Mouse (Mus musculus) embryonic facial prominence, embryonic 12.5 days (tissue): Measurements from ENCODE around the gene Prkn. TPM values are rescaled to one million over a fixed set of nuclear protein-coding genes. Genes with fewer than 3 reads are reported as not detected.

Source experiments
- ATAC-seq: fragments of 200-750 bp; cut with Nextera tagmentation; 2 replicates; pipeline ENCODE4 v1.8.0; 2017; ENCODE audit not compliant: insufficient number of reproducible peaks, insufficient read depth, low FRiP score, low TSS enrichment
- H3K27ac ChIP-seq: fragments of 300-500 bp; sonication (generic); 2 replicates; pipeline ENCODE4 v1.5.1; 2016; ENCODE audit warnings: mild to moderate bottlenecking
- H3K27me3 ChIP-seq: fragments of 300-500 bp; sonication (generic); 2 replicates; pipeline ENCODE4 v1.6.1; 2016; ENCODE audit warnings: mild to moderate bottlenecking, moderate library complexity
- H3K36me3 ChIP-seq: fragments of 300-500 bp; sonication (generic); 2 replicates; pipeline ENCODE4 v1.6.1; 2016; ENCODE audit warnings: mild to moderate bottlenecking
- H3K4me1 ChIP-seq: fragments of 300-500 bp; sonication (generic); 2 replicates; pipeline ENCODE4 v1.6.1; 2016
- H3K4me2 ChIP-seq: fragments of 300-500 bp; sonication (generic); replicated peaks from 2 replicates; pipeline ENCODE4 v1.6.1; 2016; ENCODE audit warnings: mild to moderate bottlenecking, moderate library complexity
- H3K4me3 ChIP-seq: fragments of 300-500 bp; sonication (generic); 2 replicates; pipeline ENCODE4 v1.5.1; 2016; ENCODE audit warnings: mild to moderate bottlenecking
- H3K9ac ChIP-seq: fragments of 300-500 bp; sonication (generic); 2 replicates; pipeline ENCODE4 v1.6.1; 2016; ENCODE audit warnings: mild to moderate bottlenecking, moderate library complexity
- H3K9me3 ChIP-seq: fragments of 300-500 bp; sonication (generic); 2 replicates; pipeline ENCODE4 v1.6.1; 2016; ENCODE audit warnings: mild to moderate bottlenecking, moderate library complexity
- WGBS: fragments of 180-500 bp; shearing (Covaris S2); methylation state at CpG from one replicate; pipeline ENCODE4 v1.1.7; 2016; 5-methylcytosine and 5-hydroxymethylcytosine counted together
- polyA plus RNA-seq: library from polyadenylated mRNA; unstranded; fragments of >200 nt; fragmentation: Nextera tagmentation; extraction: Ambion mirVana; gene quantifications from 2 replicates; pipeline ENCODE4 v1.2.1, GENCODE M21; 2016

The Prkn gene
- polyA plus RNA-seq, 1 experiment from 2014 or later = 1.8 TPM

DNA sequence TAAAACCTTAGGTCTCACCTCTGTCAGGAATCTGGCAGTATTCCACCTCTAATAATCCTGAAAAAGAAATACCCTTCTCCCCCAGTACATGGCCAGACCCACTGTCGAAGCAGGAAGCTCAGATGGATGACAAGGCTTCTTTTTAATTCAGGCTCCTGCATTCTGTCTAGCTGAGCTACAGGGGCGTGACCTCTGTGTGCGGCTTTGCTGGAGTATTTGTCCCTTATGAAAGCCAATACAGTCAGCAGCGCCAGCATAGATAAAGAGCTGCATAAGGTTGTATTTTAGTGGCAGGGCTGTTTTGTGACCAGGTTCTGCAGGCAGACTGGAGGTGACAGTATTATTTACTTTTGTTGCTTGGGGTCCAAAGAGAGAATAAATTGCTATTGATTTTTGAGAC is 47.7 kb downstream of the Prkn start:
- 0 out of 2 replicates have a peak, but pooled peaks cover 3% of the 10 kb centered on the region for H3K4me1 ChIP-seq
- H3K36me3 ChIP-seq = no peaks in the 10 kb centered on the region

DNA sequence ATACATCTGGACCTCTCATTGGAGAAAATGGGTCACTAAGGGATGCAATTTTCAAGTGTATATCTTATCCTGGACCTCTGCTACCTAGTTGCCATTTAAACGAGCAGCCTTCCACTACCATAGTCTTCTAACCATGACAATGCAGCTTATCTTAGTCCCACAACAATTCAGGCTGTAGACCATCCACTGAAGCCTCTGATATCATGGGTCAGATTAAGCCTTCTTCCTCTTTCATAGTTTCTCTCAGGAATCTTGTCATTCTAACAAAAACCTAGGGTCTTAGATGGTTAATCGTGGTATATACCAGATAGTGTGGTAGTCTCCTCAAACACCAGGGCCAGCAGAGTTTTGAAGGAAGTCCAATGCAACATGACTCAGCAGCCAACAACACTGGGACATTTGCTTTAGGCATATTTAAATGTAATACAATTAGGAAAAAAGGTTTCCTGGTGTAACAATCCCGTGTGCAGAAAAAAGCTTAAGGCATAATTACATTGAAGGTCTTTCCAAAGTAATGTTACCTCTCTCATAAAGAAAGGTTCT is 61.6 kb downstream of the Prkn start:
- H3K4me1 ChIP-seq = no peaks in the 10 kb centered on the region
- H3K36me3 ChIP-seq = no peaks in the 10 kb centered on the region
- no peak overlapping the region for H3K9ac ChIP-seq
- H3K4me3 ChIP-seq = no peak overlapping the region
- no peak overlapping the region for H3K27ac ChIP-seq
- ATAC-seq = no peak
- no peaks in the 10 kb centered on the region for H3K9me3 ChIP-seq
- WGBS = 84% methylated on average over 3 of the region's 3 CpGs
- no peak overlapping the region for H3K4me2 ChIP-seq
- H3K27me3 ChIP-seq = no peaks in the 10 kb centered on the region

More for the DNA sequence above, 47.7 kb downstream of the Prkn start:
- Histone ChIP-seq H3K9me3 (no peaks in the 10 kb centered on the region), H3K27me3 (no peaks in the 10 kb centered on the region), H3K4me2 (no peak overlapping the region), H3K4me3 (no peak overlapping the region), H3K27ac (no peak overlapping the region), H3K9ac (no peak overlapping the region)
- WGBS = 13% methylated on average over 4 of the region's 4 CpGs
- ATAC-seq = no peak

DNA sequence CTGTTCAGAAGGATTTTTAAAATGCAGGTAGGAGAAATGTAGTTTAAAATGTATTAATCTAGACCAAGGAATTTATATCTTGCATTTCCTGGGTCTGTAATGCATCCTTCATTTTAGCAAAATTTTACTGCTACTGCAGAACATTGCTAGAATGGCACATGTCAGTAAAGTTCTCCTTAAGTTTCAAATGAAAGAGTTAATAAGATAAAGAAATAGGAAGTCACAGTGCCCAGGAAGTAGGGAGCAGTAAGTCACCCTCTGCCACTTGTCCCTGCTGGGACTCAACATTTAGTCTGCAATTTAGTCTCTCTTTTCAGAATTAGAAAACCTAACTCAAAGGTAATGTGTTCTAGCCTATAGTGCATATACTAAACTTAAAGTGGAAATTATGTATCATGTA is 96.5 kb downstream of the Prkn start:
- no peak overlapping the region for H3K4me3 ChIP-seq
- H3K27me3 ChIP-seq = no peaks in the 10 kb centered on the region
- no peak for ATAC-seq
- H3K4me2 ChIP-seq = no peak overlapping the region
- H3K4me1 ChIP-seq = no peaks in the 10 kb centered on the region
- H3K9ac ChIP-seq = no peak overlapping the region
- no peak overlapping the region for H3K27ac ChIP-seq
- no peaks in the 10 kb centered on the region for H3K36me3 ChIP-seq
- no peaks in the 10 kb centered on the region for H3K9me3 ChIP-seq

DNA sequence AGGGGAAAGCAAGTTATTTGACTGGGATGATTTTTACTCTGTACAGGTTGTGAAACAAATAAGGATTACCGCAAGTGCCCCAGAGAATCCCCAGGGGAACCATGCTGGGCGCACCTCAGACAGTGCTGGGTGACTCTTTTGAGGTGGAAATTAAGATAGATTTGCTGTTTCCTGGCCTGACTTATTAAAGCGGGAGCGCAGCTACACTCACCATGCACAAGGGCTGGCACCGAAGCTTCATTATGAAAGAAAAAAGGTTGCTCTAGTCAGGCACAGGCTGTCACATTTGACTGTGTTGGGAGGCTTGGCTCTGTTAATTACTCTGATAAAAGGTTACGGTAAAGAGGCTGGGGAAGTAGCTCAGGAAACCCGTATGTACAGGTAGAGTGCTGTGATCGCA is 97.7 kb downstream of the Prkn start:
- H3K4me2 ChIP-seq = no peak overlapping the region
- no peaks in the 10 kb centered on the region for H3K4me1 ChIP-seq
- no peak overlapping the region for H3K9ac ChIP-seq
- 35% methylated on average over 8 of the region's 8 CpGs for WGBS
- H3K27me3 ChIP-seq = no peaks in the 10 kb centered on the region
- no peak for ATAC-seq
- no peaks in the 10 kb centered on the region for H3K36me3 ChIP-seq
- H3K27ac ChIP-seq = no peak overlapping the region
- no peaks in the 10 kb centered on the region for H3K9me3 ChIP-seq
- no peak overlapping the region for H3K4me3 ChIP-seq

DNA sequence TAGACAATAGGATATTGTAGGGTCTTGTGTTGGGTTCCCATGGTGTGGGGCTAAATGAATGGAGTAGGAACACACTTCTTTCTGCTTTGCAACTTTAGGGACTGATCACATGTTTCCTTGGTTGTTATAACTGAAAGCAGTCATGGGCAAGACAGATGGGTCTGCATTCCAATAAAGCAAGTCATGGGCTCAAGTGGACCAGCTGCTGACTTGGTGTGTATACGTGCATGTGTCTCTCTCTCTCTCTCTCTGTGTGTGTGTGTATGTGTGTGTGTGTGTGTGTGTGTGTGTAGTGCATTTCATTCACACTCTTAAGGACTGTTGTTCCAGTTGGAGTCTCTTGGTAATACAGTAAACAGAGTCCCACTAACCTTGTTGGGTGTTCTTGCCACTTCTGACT is 98.6 kb downstream of the Prkn start:
- 62% methylated on average over 1 of the region's 1 CpGs for WGBS
- no peak overlapping the region for H3K4me3 ChIP-seq
- no peaks in the 10 kb centered on the region for H3K27me3 ChIP-seq
- H3K9ac ChIP-seq = no peak overlapping the region
- no peaks in the 10 kb centered on the region for H3K36me3 ChIP-seq
- H3K27ac ChIP-seq = no peak overlapping the region
- H3K9me3 ChIP-seq = no peaks in the 10 kb centered on the region
- H3K4me1 ChIP-seq = no peaks in the 10 kb centered on the region
- no peak for ATAC-seq
- H3K4me2 ChIP-seq = no peak overlapping the region

DNA sequence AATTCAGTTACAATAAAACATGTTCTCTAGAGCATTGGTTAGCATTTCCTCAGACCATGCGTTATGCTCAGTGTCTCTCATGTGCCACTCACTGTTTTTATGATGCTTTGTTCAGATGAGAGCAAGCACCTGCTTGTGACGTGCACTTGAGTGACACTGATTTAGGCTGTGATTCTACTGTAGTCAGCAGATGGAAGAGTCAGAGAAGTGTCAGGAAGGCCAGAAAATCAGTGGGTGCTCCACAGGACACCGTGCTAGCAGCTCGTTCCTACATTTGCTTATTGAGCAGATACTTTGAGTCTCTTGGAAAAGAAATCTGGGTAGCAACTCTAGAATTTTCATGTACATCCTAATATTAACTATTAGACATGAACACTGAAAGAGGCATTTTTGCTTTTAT is 106.4 kb downstream of the Prkn start:
- Histone ChIP-seq H3K4me2 (no peak overlapping the region), H3K9me3 (no peaks in the 10 kb centered on the region), H3K4me3 (no peak overlapping the region), H3K4me1 (no peaks in the 10 kb centered on the region), H3K27me3 (no peaks in the 10 kb centered on the region), H3K27ac (no peak overlapping the region), H3K36me3 (no peaks in the 10 kb centered on the region), H3K9ac (no peak overlapping the region)
- ATAC-seq = no peak
- WGBS = 83% methylated on average over 4 of the region's 4 CpGs

DNA sequence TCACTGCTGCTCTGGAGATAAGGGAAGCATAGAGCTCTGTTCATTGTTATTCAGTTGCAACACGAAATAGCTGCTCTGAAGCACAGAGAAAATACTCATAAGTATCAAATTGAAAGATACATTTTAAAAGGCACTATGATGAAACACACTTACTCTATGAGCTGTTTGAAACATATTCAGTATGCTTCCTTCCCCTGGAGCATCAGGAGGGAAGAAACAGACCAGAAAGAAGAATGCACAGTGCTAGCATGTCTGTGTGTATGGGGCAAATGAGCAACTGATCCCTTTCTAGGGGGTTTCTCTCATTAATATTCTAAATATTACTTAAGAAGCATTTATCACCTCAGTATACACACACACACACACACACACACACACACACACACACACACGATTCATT is 107.4 kb downstream of the Prkn start:
- H3K27me3 ChIP-seq = no peaks in the 10 kb centered on the region
- no peak overlapping the region for H3K4me2 ChIP-seq
- H3K36me3 ChIP-seq = no peaks in the 10 kb centered on the region
- no peak for ATAC-seq
- WGBS = 80% methylated on average over 2 of the region's 2 CpGs
- no peak overlapping the region for H3K4me3 ChIP-seq
- H3K9me3 ChIP-seq = no peaks in the 10 kb centered on the region
- H3K27ac ChIP-seq = no peak overlapping the region
- no peaks in the 10 kb centered on the region for H3K4me1 ChIP-seq
- H3K9ac ChIP-seq = no peak overlapping the region

DNA sequence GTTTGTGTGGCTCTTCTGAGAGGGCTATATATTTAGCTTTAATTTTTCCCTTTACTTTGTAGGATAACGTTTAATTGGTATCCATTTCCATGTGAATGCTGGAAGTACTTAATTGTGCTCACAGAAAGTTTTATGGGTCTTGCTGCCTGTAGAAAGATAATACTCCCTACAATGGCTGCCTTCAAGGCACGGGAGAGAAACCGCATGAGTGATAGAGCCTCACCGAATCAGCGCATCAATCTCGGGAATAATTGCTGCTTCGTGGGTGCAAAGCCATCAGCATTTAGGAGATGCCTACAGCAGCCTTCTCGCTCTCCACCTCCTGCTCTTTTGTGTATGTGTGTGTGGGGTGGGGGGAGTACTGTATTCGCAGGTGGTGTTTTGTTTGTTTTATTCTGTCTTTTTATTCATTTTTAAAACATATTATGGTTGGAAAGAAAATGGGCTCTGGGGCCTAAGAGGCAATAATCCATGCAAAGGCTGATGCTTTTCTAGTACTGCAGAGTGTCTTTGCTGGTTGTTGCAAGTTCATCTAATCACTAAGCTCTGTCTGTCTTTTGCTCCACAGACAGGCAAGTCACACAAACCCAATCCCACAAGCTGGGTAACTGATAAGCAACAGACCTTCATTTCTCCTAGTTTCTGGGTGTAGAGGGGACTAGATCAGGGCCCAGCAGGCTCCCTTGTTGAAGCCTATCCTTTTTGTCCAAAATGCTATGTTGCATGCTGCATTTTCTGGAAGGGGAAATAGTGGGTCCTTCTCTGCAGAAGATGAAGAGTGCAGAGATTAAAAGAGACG is 119.1 kb downstream of the Prkn start:
- Histone ChIP-seq H3K27ac (no peak overlapping the region), H3K4me1 (no peaks in the 10 kb centered on the region), H3K9me3 (no peaks in the 10 kb centered on the region), H3K9ac (no peak overlapping the region), H3K36me3 (no peaks in the 10 kb centered on the region), H3K27me3 (no peaks in the 10 kb centered on the region), H3K4me2 (no peak overlapping the region), H3K4me3 (no peak overlapping the region)
- ATAC-seq = no peak
- WGBS = 78% methylated on average over 10 of the region's 10 CpGs

DNA sequence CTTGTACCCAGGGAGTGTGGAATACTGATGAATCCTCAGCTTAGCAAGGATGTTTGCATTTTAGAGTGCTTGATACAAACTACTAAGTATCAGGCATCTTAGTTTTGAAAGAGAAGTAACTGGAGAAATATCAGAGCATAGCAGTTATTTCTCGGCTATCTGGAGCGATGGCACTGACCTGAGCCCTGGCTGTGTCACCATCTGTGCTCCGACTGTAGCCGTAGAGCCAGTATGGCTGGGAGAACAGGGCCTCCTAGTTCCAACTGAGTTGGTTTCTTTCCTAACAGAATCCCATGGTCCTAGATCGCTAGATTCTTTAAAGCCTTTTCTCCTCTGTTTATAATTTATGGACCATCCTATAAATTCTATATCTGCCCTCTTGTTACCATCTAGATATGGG is 122.0 kb downstream of the Prkn start:
- Histone ChIP-seq H3K36me3 (no peaks in the 10 kb centered on the region), H3K9me3 (no peaks in the 10 kb centered on the region), H3K27ac (no peak overlapping the region), H3K4me2 (no peak overlapping the region), H3K27me3 (no peaks in the 10 kb centered on the region), H3K9ac (no peak overlapping the region), H3K4me1 (no peaks in the 10 kb centered on the region), H3K4me3 (no peak overlapping the region)
- no peak for ATAC-seq
- WGBS = 94% methylated on average over 5 of the region's 5 CpGs

DNA sequence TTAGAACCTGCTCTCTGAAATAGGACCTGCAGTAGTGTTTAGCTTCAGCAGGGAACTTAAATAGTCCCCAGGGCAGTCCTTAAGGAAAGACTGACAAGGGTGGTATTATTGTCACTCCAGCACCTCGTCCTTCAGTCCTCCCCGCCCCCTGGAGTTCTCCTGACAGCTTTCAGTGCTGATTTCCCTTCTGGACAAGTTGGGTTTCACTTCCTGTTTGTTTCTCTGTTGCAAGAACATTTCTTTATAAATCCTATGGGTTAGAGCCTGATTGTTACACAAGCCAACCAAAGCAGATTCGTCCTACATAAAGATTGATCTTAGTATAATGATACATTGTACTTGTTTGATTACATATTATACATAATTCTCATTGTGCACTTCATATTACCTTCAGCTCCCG is 142.0 kb downstream of the Prkn start:
- Histone ChIP-seq H3K4me2 (no peak overlapping the region), H3K4me3 (no peak overlapping the region), H3K9ac (no peak overlapping the region), H3K36me3 (no peaks in the 10 kb centered on the region), H3K27me3 (no peaks in the 10 kb centered on the region), H3K4me1 (no peaks in the 10 kb centered on the region), H3K27ac (no peak overlapping the region), H3K9me3 (no peaks in the 10 kb centered on the region)
- 52% methylated on average over 4 of the region's 4 CpGs for WGBS
- ATAC-seq = no peak

DNA sequence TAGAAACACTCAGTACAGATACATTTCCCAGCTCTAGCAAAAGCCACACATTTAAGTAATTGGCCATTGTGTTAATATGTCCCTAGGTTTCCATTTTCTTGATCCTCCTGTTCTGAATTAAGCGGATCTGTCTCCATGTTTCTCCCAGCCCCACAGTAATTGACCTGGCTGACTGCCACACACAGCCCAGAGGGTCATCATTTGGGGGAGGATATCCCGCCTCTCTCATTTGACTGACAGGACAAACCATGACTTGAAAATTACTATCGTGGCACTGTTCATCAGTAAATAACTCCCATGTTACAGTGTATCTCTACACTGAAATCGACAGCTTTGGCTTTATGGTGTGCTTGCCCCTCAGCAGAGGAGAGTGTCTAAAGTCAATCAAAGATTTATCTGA is 146.9 kb downstream of the Prkn start:
- no peak for ATAC-seq
- no peak overlapping the region for H3K4me2 ChIP-seq
- H3K27ac ChIP-seq = no peak overlapping the region
- H3K27me3 ChIP-seq = no peaks in the 10 kb centered on the region
- WGBS = 63% methylated on average over 4 of the region's 4 CpGs
- no peak overlapping the region for H3K9ac ChIP-seq
- H3K4me3 ChIP-seq = no peak overlapping the region
- H3K9me3 ChIP-seq = no peaks in the 10 kb centered on the region
- H3K4me1 ChIP-seq = no peaks in the 10 kb centered on the region
- H3K36me3 ChIP-seq = no peaks in the 10 kb centered on the region

DNA sequence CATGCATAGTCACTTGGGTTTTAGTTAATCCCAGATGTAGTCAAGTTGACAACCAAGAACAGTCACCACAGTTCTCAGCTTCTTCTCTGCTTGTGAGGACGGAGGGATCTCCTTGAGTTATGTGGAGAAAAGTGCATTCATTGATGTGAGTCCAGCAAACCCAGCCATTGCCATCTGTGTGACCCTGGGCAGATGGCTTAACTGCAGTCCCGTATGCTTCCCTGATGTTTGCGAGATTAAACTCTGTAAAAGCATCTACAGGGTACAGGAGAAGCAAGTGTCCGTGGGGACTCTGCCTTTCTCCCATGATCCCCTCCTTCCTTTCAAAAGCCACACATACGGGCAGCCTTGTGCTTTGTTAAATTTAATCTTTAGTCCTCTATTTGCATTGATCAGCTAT is 157.1 kb downstream of the Prkn start:
- H3K36me3 ChIP-seq = no peaks in the 10 kb centered on the region
- H3K27me3 ChIP-seq = no peaks in the 10 kb centered on the region
- no peak overlapping the region for H3K27ac ChIP-seq
- no peak for ATAC-seq
- no peak overlapping the region for H3K4me3 ChIP-seq
- 63% methylated on average over 5 of the region's 5 CpGs for WGBS
- no peak overlapping the region for H3K9ac ChIP-seq
- no peak overlapping the region for H3K4me2 ChIP-seq
- H3K4me1 ChIP-seq = no peaks in the 10 kb centered on the region
- no peaks in the 10 kb centered on the region for H3K9me3 ChIP-seq
